Mouse (Mus musculus) gastrocnemius, postnatal 4 days (tissue): ENCODE data around the gene Dtx1. TPM values are rescaled to one million over a fixed set of nuclear protein-coding genes. Genes with fewer than 3 reads are reported as not detected.

Experiments used
- DNase-seq, 2 experiments: peaks; one replicate each; pipeline ENCODE4 v3.0.0; 2021 to 2022; ENCODE audit warnings: low spot score in 2 of 2, mixed read lengths in 2 of 2
- total RNA-seq, 2 experiments: library from RNA; stranded (reverse); gene quantifications; 2 replicates each; pipeline ENCODE4 v1.2.3; 2021

Gene Dtx1
- total RNA-seq, 2 experiments from 2014 or later = 0.98 to 1.9 TPM

GRCm38 (mm10) chr5:120706541-120706940 is 5.2 kb downstream of the Dtx1 start:
- DNase-seq = no peak

- DNase-seq = no peak
Measured at GRCm38 (mm10) chr5:120704421-120704820, 7.3 kb downstream of the Dtx1 start.

DNA sequence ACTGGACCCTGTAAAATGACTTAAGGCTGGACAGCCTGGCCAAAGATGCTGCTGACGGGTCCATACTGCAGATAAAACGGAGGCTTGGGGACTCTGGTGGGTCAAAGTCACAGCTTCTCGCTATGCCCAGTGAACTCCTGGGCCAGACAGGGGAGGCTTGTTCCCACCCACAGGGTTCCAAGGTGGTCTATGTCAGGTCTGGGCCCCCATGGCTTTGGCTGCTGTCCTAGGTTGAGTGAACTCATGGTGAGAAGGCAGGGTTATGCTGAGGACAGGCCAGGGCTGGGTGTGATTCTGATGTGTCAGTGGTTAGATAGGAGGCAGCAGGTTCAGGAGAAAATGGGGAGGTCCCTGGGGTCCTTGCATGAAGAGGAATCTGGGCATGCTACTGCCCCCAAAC is 8.1 kb downstream of the Dtx1 start:
- DNase-seq = no peak

DNA sequence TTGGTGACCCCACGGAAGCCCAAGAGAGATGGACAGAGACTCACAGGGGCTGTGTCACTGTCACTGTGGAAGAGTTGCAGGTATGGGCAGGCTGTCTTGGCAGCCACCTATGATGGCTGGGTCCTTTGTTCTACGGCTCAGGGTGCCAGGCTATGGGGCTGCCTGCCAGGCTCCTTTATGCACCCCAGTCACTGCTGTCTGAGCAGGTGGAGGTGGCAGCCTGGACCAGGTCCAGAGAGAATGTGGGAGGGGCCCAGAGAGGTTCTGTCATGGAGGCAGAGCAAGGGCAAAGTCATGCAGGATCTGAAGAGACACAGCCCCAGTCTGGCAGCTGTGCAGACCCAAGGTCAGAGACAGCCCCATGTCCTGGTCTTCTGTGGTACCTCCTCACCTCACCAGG is 8.8 kb downstream of the Dtx1 start:
- DNase-seq = no peak

GRCm38 (mm10) chr5:120702421-120702820 is 9.3 kb downstream of the Dtx1 start:
- DNase-seq = no peak

GRCm38 (mm10) chr5:120700996-120701790 is 10.5 kb downstream of the Dtx1 start:
- DNase-seq = no peak

- no peak for DNase-seq
Measured at GRCm38 (mm10) chr5:120698801-120699391, 12.8 kb downstream of the Dtx1 start.

DNA sequence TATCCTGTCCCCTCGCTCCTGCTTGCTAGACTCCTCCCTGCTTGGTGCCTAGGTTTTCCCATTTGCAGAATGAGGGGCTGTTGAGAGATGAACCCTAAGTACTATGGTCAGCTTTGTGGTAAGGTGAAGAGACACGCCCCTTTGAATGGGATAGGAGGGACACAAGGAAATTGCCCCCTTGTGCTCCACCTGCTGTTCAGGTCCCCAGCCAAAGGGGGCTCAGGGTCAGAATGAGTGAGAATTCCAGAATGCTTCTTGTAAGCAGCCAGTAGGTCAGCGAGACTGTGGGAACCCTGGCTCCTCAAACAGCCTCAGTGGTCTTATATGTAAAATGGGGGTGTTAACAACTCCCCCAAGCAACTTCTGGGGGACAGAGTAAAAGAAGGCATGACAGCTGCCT is 13.5 kb downstream of the Dtx1 start:
- no peak for DNase-seq

DNA sequence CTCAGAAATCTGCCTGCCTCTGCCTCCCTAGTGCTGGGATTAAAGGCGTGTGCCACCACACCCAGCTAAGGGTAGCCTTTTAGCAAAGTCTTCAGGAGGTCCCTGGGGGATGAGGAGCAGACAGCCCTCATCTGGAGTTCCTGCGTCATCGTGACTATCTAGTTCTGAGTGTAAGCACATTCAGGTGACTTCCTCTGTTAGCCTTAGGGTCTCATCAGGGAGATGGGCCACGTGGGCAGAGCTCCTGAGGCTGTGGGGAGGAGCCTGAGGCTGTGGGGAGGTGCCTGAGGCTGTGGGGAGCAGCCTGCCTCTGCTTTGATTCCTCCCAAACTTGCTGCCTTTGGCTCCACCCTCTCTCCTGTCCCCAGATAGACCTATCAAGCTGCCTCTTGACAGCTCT is 14.9 kb downstream of the Dtx1 start:
- no peak for DNase-seq

DNA sequence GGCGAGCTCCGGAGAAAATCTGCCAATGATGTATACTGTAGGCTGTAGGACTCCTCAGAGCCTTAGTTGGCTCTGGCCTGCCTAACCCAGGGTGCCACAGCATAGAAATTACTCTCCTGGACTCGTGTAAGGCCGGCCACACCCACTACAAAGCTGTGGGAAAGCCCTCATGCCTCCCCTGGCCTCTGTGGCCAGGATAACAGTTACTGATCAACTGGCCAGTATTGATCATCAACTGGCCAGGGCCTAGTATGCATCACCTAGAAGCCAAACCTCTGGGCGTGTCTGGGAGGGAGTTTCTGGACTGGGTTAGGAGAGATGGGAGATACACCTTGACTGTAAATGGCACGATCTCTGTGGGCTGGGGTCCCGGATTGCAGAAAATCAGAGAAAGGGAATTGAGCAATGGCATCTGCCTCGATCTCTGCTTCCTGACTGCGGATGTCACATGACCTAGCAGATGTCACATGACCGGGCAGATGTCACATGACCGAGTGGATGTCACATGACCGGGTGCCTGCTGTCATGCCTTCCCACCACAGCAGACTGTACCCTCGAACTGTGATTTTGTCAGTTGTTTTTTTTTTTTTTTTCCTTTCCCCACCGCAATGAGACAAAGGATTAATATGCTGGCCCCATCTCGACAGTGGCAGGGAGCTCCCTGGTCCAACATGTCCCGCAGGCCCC is 15.5 kb downstream of the Dtx1 start:
- DNase-seq = no peak

DNA sequence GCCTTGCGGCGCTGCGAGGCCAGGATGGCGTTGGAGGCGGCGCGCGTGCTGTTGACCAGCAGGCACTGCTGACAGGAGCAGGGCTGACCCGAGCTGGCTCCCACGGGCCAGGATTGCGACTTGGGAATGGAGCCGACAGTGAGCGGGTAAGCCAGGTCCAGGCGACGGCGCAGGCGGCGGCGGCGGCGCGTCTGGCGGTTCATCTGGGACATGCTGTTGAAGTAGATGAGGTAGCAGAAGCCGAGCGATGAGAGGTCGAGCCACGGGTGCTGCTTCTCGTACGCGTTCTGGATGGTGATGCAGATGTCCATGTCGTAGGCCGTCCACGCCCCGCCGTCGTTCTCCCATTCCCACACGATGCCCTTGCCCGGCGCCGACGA is 17.0 kb downstream of the Dtx1 start:
- DNase-seq = no peak

DNA sequence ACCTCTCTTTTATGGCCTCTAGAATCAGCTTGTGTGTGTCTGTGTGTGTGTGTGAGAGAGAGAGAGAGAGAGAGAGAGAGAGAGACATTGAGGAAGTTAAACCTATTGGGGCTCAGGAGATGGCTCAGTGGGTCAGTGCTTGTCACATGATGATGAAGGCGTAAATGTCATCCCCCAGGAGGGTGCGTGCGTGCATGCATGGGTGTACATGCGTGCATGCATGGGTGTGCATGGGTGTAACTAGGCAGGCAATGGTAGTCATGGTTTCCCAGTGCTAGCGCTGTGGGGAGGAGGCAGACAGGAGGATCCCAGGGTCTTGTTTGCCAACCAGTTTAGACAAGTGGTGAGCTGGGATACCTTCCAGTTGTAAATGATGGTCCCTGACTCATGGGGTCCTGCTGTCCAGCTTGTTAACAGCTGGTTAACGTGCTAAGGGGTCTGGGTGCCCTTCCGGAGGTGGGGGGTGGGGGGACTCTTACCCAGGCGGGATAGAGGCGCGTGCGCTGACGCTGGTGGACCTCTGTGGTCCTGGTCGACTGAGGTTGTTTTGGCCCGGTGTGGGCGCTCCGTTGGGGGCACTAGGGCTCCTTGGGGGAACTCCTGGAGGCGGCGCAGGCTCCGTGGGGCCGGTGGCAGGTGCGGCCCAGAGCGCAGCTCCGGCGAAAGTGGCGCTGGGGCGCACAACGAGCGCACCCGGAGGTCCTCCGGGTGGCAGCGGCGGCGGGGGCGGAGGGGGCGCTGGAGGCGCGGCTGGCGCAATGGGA is 17.6 kb downstream of the Dtx1 start:
- DNase-seq = no peak

GRCm38 (mm10) chr5:120692034-120692433 is 19.7 kb downstream of the Dtx1 start:
- DNase-seq = no peak

GRCm38 (mm10) chr5:120690417-120690816 is 21.3 kb downstream of the Dtx1 start:
- no peak for DNase-seq

DNA sequence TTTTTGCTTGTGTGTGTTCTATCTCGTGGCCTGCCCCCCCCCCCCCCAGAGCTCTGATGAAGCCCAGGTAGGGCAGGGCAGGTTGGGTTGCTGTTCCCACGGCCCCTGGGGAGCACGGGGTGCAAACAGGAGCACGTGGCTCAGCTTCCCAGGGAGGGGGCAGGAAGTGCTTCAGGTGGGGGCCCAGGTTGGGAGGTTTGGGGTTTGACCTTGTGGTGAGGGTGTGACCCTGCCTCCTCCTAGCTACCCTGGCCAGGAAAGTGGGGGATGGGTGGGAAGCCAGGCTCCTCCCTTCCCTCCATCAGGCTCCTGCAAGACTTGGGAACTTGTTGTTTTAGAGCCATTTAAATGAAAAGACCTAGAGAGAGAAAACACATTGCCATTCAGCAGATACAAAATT is 23.3 kb downstream of the Dtx1 start:
- no peak for DNase-seq

- no peak for DNase-seq
Measured at GRCm38 (mm10) chr5:120687897-120688296, 23.8 kb downstream of the Dtx1 start.

DNA sequence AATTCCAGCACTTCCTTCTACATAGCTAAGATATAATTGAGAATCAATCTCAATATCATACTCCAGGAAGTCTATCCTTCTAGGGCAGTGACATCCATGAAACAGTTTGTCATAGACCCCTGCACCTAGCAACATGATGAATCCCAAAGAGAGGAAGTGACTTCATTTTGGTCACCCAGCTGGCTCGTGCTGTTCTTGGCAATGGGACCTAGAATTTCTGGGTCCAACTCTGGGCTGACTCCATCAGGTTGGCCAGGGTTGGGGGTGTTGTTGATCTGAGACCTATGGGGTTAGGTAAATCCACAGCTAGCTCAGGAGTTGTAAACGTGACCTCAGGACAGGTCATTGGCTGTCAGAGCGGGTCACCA is 24.3 kb downstream of the Dtx1 start:
- DNase-seq = no peak

GRCm38 (mm10) chr5:120686749-120687483 is 24.8 kb downstream of the Dtx1 start:
- no peak for DNase-seq

DNA sequence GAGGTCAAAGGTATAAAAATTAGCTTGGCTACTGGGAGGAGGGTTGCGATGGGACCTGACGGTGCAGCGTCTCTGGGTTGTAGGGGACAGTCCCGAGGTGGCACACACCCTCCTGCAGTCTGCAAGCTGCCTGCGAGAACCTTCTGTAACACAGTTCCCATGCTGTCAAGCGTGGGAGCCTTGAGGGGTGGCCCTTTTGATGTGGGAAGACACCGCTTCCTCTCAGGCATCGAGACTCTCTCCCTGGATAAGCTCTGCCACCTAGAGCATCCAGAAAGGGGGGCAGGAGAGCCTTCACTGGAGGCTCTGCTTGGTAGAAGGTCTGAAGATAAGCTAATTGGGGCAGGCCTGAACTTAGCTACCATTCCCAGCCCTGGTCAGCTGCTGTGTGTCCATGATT is 26.0 kb downstream of the Dtx1 start:
- no peak for DNase-seq

DNA sequence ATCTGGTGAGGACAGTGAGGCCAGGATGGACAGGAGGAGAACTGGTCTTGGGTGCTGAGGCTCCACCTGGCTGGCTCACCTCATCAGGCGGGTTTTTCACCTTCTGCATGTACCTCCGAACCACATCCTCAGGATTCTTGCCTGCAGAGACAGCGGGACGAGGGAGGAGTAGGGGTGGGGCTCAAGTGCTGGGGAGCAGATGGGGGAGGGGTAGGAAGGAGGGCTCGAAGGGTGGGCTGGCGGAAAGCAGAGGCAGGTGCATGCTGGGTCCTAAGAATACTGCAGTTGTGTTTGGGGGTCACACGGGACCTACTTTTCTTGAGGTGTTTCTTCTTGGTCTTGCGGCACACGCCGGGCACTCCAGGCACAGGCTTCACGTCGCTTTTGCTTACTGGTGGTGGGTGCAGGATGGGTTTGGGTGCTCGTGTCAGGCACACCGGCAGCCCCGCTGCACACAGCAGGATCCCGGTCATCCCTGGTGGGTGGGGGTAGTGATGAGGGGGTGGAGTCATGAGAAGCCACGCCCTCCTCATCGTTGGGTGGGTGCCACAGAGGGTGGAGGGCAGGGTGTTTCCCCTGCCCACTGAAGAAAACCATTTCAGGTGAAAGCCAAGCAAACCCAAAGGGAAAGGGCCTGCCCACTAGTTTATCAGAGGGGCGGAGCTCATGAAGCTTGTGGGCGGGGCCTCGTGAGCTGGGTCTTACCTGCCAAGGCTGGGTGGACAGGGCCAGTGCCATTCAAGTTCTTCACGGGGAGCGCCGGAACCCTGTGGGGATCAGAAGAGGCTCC is 28.6 kb downstream of the Dtx1 start:
- DNase-seq = no peak
